Mouse (Mus musculus) olfactory bulb, adult 2 months (tissue): ENCODE measurements at regions not wholly inside any gene's neighbourhood (a gene's known extent, or its start where the extent isn't known, plus 50 kb on each side); places are given as distances from the start of the nearest gene placed in this dataset.

Experiments
- CTCF ChIP-seq: fragments of 200-500 bp; IDR thresholded peaks from 2 replicates; pipeline ENCODE4 v1.5.1; 2012; ENCODE audit warnings: low read depth, mild to moderate bottlenecking, low read length, moderate library complexity; ENCODE audit not compliant: insufficient read depth
- POLR2A ChIP-seq: fragments of 200-500 bp; IDR thresholded peaks from 2 replicates; pipeline ENCODE4 v1.6.1; 2012; ENCODE audit warnings: mild to moderate bottlenecking, low read depth, low read length, moderate library complexity; ENCODE audit not compliant: insufficient read depth

DNA sequence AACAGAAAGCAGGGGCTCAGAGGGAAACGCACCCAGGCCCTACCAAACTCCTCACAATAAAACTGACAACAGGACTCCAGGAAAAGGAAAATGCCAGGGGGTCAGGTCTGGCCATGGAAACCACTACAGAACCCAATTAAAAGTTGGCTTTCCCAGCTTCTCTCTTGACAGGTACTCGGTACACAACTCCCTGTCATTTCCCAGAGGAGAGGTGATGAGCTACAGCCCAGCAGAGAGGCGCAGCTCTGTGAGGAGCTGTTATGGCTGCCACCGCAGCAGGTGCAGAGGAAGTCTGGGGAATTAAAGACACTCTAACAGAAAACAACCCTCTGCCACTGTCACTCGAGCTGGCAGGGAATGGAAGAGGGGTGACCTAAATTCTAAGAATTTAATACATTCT lies 95.4 kb upstream of the Vldlr start:
- TF ChIP-seq CTCF (no peak), POLR2A (no peak)
